Mouse (Mus musculus): Measurements from ENCODE around the gene Tent5c.
"Not testable (repeated sequence)": the region's sequence is repeated elsewhere in the genome, so short reads cannot be mapped to it uniquely, and the experiment has no call there.

The Tent5c gene

GRCm38 (mm10) chr3:100442499-100442898 is 46.6 kb downstream of the Tent5c start:
- ATAC-seq (ENCODE audit: insufficient number of reproducible peaks, low FRiP score, low TSS enrichment), result no peak

- no peak for ATAC-seq (ENCODE audit: insufficient number of reproducible peaks, low FRiP score, low TSS enrichment)
These were observed 48.4 kb downstream of the Tent5c start for GRCm38 (mm10) chr3:100440754-100441153.

- no peak for ATAC-seq (ENCODE audit: insufficient number of reproducible peaks, low FRiP score, low TSS enrichment)
These were observed 49.1 kb downstream of the Tent5c start for GRCm38 (mm10) chr3:100440009-100440408.

- ATAC-seq (ENCODE audit: insufficient number of reproducible peaks, low FRiP score, low TSS enrichment), result no peak
These were observed 50.0 kb downstream of the Tent5c start for GRCm38 (mm10) chr3:100439088-100439487.

GRCm38 (mm10) chr3:100438461-100439002 is 50.6 kb downstream of the Tent5c start:
- no peak for ATAC-seq (ENCODE audit: insufficient number of reproducible peaks, low FRiP score, low TSS enrichment)

GRCm38 (mm10) chr3:100436756-100437155 is 52.4 kb downstream of the Tent5c start:
- ATAC-seq (ENCODE audit: insufficient number of reproducible peaks, low FRiP score, low TSS enrichment), result no peak

- ATAC-seq (ENCODE audit: insufficient number of reproducible peaks, low FRiP score, low TSS enrichment), result no peak
These were observed 57.4 kb downstream of the Tent5c start for GRCm38 (mm10) chr3:100431705-100432104.

GRCm38 (mm10) chr3:100430731-100431130 is 58.4 kb downstream of the Tent5c start:
- no peak for ATAC-seq (ENCODE audit: insufficient number of reproducible peaks, low FRiP score, low TSS enrichment)

GRCm38 (mm10) chr3:100430101-100430500 is 59.0 kb downstream of the Tent5c start:
- ATAC-seq (ENCODE audit: insufficient number of reproducible peaks, low FRiP score, low TSS enrichment), result no peak

- no peak for ATAC-seq (ENCODE audit: insufficient number of reproducible peaks, low FRiP score, low TSS enrichment)
These were observed 59.5 kb downstream of the Tent5c start for GRCm38 (mm10) chr3:100429667-100430066.

GRCm38 (mm10) chr3:100427548-100427947 is 61.6 kb downstream of the Tent5c start:
- ATAC-seq (ENCODE audit: insufficient number of reproducible peaks, low FRiP score, low TSS enrichment), result no peak

- no peak for ATAC-seq (ENCODE audit: insufficient number of reproducible peaks, low FRiP score, low TSS enrichment)
These were observed 66.5 kb downstream of the Tent5c start for GRCm38 (mm10) chr3:100422392-100423167.

- no peak for ATAC-seq (ENCODE audit: insufficient number of reproducible peaks, low FRiP score, low TSS enrichment)
These were observed 67.8 kb downstream of the Tent5c start for GRCm38 (mm10) chr3:100421354-100421753.

GRCm38 (mm10) chr3:100420691-100421056 is 68.5 kb downstream of the Tent5c start:
- no peak for ATAC-seq (ENCODE audit: insufficient number of reproducible peaks, low FRiP score, low TSS enrichment)

- no peak for ATAC-seq (ENCODE audit: insufficient number of reproducible peaks, low FRiP score, low TSS enrichment)
These were observed 69.0 kb downstream of the Tent5c start for GRCm38 (mm10) chr3:100419962-100420690.

GRCm38 (mm10) chr3:100418387-100418786 is 70.7 kb downstream of the Tent5c start:
- no peak for ATAC-seq (ENCODE audit: insufficient number of reproducible peaks, low FRiP score, low TSS enrichment)

GRCm38 (mm10) chr3:100417772-100418311 is 71.3 kb downstream of the Tent5c start:
- ATAC-seq (ENCODE audit: insufficient number of reproducible peaks, low FRiP score, low TSS enrichment), result no peak

GRCm38 (mm10) chr3:100415671-100416070 is 73.5 kb downstream of the Tent5c start:
- no peak for ATAC-seq (ENCODE audit: insufficient number of reproducible peaks, low FRiP score, low TSS enrichment)

GRCm38 (mm10) chr3:100413586-100413985 is 75.5 kb downstream of the Tent5c start:
- ATAC-seq (ENCODE audit: insufficient number of reproducible peaks, low FRiP score, low TSS enrichment), result not testable (repeated sequence)

GRCm38 (mm10) chr3:100411945-100412344 is 77.2 kb downstream of the Tent5c start:
- no peak for ATAC-seq (ENCODE audit: insufficient number of reproducible peaks, low FRiP score, low TSS enrichment)

GRCm38 (mm10) chr3:100409280-100409679 is 79.8 kb downstream of the Tent5c start:
- ATAC-seq (ENCODE audit: insufficient number of reproducible peaks, low FRiP score, low TSS enrichment), result no peak

Data from cerebellum, adult (tissue).